ENCODE assay signal across 18 mouse cellular contexts in genomic region chr2:172270485-172270944, GRCm38 (mm10). TPM values are rescaled to one million over a fixed set of nuclear protein-coding genes. Genes with fewer than 3 reads are reported as not detected.
DNase-seq lines count a peak whose midpoint lies in the region; ATAC-seq and TF ChIP-seq lines count a peak whose summit lies in the region.
"Had no signal": no experiment of that assay in that cellular context is flagged by ENCODE, and none has a peak within 500 bp of the region (broad histone marks: within the 10 kb centered on the region; RNA-seq: fewer than 3 reads in every experiment).

No protein-coding gene starts in this region.

- peaks cover 4% of the 10 kb centered on the region; the same call in 1 of the 2 replicates for H3K4me1 ChIP-seq in stomach, embryonic 14.5 days (ENCODE audit: control insufficient read depth, insufficient read depth, low read length)
- no peaks in the 10 kb centered on the region for H3K4me1 ChIP-seq in stomach, postnatal 0 days (replicated peaks; ENCODE audit: control insufficient read depth, insufficient read depth)
- H3K4me1 ChIP-seq in forebrain, embryonic 15.5 days: peaks cover 22% of the 10 kb centered on the region
- H3K4me1 ChIP-seq in midbrain, embryonic 12.5 days: peaks cover 17% of the 10 kb centered on the region
- H3K4me1 ChIP-seq in kidney, embryonic 16.5 days (ENCODE audit: insufficient read depth, low read length): no peaks in the 10 kb centered on the region
- no peaks in the 10 kb centered on the region for H3K4me1 ChIP-seq in lung, postnatal 0 days (ENCODE audit: insufficient read depth, low read depth, low read length)

- no peaks in the 10 kb centered on the region for H3K9me3 ChIP-seq in stomach, embryonic 14.5 days (ENCODE audit: control insufficient read depth, low read depth, low read length)
- H3K9me3 ChIP-seq in stomach, postnatal 0 days (ENCODE audit: control insufficient read depth, low read length): no peaks in the 10 kb centered on the region
- no peaks in the 10 kb centered on the region for H3K9me3 ChIP-seq in forebrain, embryonic 15.5 days
- no peaks in the 10 kb centered on the region for H3K9me3 ChIP-seq in midbrain, embryonic 12.5 days
- no peaks in the 10 kb centered on the region for H3K9me3 ChIP-seq in kidney, embryonic 16.5 days (ENCODE audit: low read length)
- H3K9me3 ChIP-seq in lung, postnatal 0 days (ENCODE audit: low read length): no peaks in the 10 kb centered on the region
- H3K9me3 ChIP-seq: liver, embryonic 12.5 days had no signal

- H3K9ac ChIP-seq in stomach, embryonic 14.5 days (replicated peaks; ENCODE audit: low read depth, low read length): no peak overlapping the region
- H3K9ac ChIP-seq in stomach, postnatal 0 days (ENCODE audit: low read length): no peak overlapping the region
- H3K9ac ChIP-seq in forebrain, embryonic 15.5 days (replicated peaks): peak overlapping the region; percentile 4; the same call in 1 of the 2 replicates
- no peak overlapping the region for H3K9ac ChIP-seq in midbrain, embryonic 12.5 days (replicated peaks)
- no peak overlapping the region for H3K9ac ChIP-seq in kidney, embryonic 16.5 days (replicated peaks; ENCODE audit: low read length)
- H3K9ac ChIP-seq in lung, postnatal 0 days (replicated peaks; ENCODE audit: low read depth): no peak overlapping the region
- H3K9ac ChIP-seq: liver, embryonic 12.5 days had no signal

- TF ChIP-seq EP300 in stomach, postnatal 0 days (optimal IDR thresholded peaks at IDR 0.05): no peak
- no peak for TF ChIP-seq EP300 in lung, postnatal 0 days (IDR thresholded peaks at IDR 0.05)

- no peaks in the 10 kb centered on the region for H3K27me3 ChIP-seq in stomach, embryonic 14.5 days (ENCODE audit: control insufficient read depth, insufficient read depth, low read length)
- no peaks in the 10 kb centered on the region for H3K27me3 ChIP-seq in stomach, postnatal 0 days (ENCODE audit: control insufficient read depth, insufficient read depth, low read length)
- no peaks in the 10 kb centered on the region for H3K27me3 ChIP-seq in forebrain, embryonic 15.5 days
- no peaks in the 10 kb centered on the region for H3K27me3 ChIP-seq in midbrain, embryonic 12.5 days
- H3K27me3 ChIP-seq in kidney, embryonic 16.5 days (ENCODE audit: insufficient read depth, low read length): no peaks in the 10 kb centered on the region
- no peaks in the 10 kb centered on the region for H3K27me3 ChIP-seq in lung, postnatal 0 days (replicated peaks; ENCODE audit: insufficient read depth, low read length)

- no peak overlapping the region for H3K4me3 ChIP-seq in stomach, embryonic 14.5 days (ENCODE audit: low read depth, low read length)
- no peak overlapping the region for H3K4me3 ChIP-seq in stomach, postnatal 0 days (ENCODE audit: low read depth, low read length)
- no peak overlapping the region for H3K4me3 ChIP-seq in forebrain, embryonic 15.5 days
- H3K4me3 ChIP-seq in midbrain, embryonic 12.5 days: no peak overlapping the region
- no peak overlapping the region for H3K4me3 ChIP-seq in kidney, embryonic 16.5 days (ENCODE audit: low read length)
- no peak overlapping the region for H3K4me3 ChIP-seq in lung, postnatal 0 days (ENCODE audit: low read depth, low read length)
- H3K4me3 ChIP-seq: heart, adult 2 months; left cerebral cortex, adult 2 months; liver, embryonic 12.5 days had no signal

- H3K36me3 ChIP-seq in stomach, embryonic 14.5 days (ENCODE audit: control insufficient read depth, insufficient read depth, low read length): no peaks in the 10 kb centered on the region
- H3K36me3 ChIP-seq in stomach, postnatal 0 days (ENCODE audit: control insufficient read depth, insufficient read depth, low read length): no peaks in the 10 kb centered on the region
- no peaks in the 10 kb centered on the region for H3K36me3 ChIP-seq in forebrain, embryonic 15.5 days
- H3K36me3 ChIP-seq in midbrain, embryonic 12.5 days: no peaks in the 10 kb centered on the region
- no peaks in the 10 kb centered on the region for H3K36me3 ChIP-seq in kidney, embryonic 16.5 days (ENCODE audit: insufficient read depth, low read length)
- no peaks in the 10 kb centered on the region for H3K36me3 ChIP-seq in lung, postnatal 0 days (ENCODE audit: insufficient read depth, low read length)
- H3K36me3 ChIP-seq: liver, embryonic 12.5 days had no signal

- ATAC-seq in stomach, embryonic 14.5 days (ENCODE audit: insufficient number of reproducible peaks, insufficient read depth, low FRiP score, low read depth): no peak
- ATAC-seq in stomach, postnatal 0 days (ENCODE audit: low FRiP score, low TSS enrichment): no peak
- ATAC-seq in forebrain, embryonic 15.5 days (replicated peaks): peak; percentile 80
- ATAC-seq in midbrain, embryonic 12.5 days (ENCODE audit: low FRiP score, low read depth): no peak
- no peak for ATAC-seq in kidney, embryonic 16.5 days (ENCODE audit: low FRiP score, low TSS enrichment)
- no peak for ATAC-seq in megakaryocyte progenitor cell, adult 5-6 weeks (replicated peaks; ENCODE audit: poor library complexity)
- ATAC-seq in lung, postnatal 0 days: no peak
- ATAC-seq: intestine, postnatal 0 days; liver, embryonic 12.5 days had no signal

- DNase-seq in stomach, postnatal 0 days (ENCODE audit: low spot score): no peak
- no peak for DNase-seq in urinary bladder, adult 2 months (ENCODE audit: low spot score)
- no peak for DNase-seq in lung, postnatal 0 days (ENCODE audit: low spot score)
- DNase-seq: cerebellum, adult 2 months; heart, adult 2 months; heart, postnatal 10 days; kidney, postnatal 4 days; thymus, adult 2 months had no signal

- no peak for TF ChIP-seq CTCF in stomach, postnatal 0 days (IDR thresholded peaks at IDR 0.05; ENCODE audit: low read depth)
- no peak for TF ChIP-seq CTCF in lung, postnatal 0 days (IDR thresholded peaks at IDR 0.05)

- WGBS in stomach, embryonic 14.5 days: 37% methylated on average over 9 of the region's 9 CpGs
- 35% methylated on average over 9 of the region's 9 CpGs for WGBS in stomach, postnatal 0 days
- 9% methylated on average over 9 of the region's 9 CpGs for WGBS in forebrain, embryonic 15.5 days
- 40% methylated on average over 9 of the region's 9 CpGs for WGBS in midbrain, embryonic 12.5 days
- WGBS in kidney, embryonic 16.5 days: 54% methylated on average over 9 of the region's 9 CpGs
- WGBS in lung, postnatal 0 days: 42% methylated on average over 9 of the region's 9 CpGs

- H3K27ac ChIP-seq in stomach, embryonic 14.5 days (ENCODE audit: low read length): peak overlapping the region; percentile 21; the same call in 1 of the 2 replicates
- no peak overlapping the region for H3K27ac ChIP-seq in stomach, postnatal 0 days (replicated peaks)
- peak overlapping the region; percentile 87 for H3K27ac ChIP-seq in forebrain, embryonic 15.5 days (replicated peaks)
- peak overlapping the region; percentile 58 for H3K27ac ChIP-seq in midbrain, embryonic 12.5 days (replicated peaks)
- no peak overlapping the region for H3K27ac ChIP-seq in kidney, embryonic 16.5 days (ENCODE audit: low read length)
- H3K27ac ChIP-seq in lung, postnatal 0 days (ENCODE audit: low read length): no peak overlapping the region
- H3K27ac ChIP-seq: heart, adult 2 months; left cerebral cortex, adult 2 months; liver, embryonic 12.5 days had no signal

- no peak overlapping the region for H3K4me2 ChIP-seq in stomach, embryonic 14.5 days (replicated peaks; ENCODE audit: low read depth, low read length)
- no peak overlapping the region for H3K4me2 ChIP-seq in stomach, postnatal 0 days (replicated peaks; ENCODE audit: low read depth)
- 0 out of 2 replicates have a peak overlapping the region, but pooled peaks have one; percentile 6 for H3K4me2 ChIP-seq in forebrain, embryonic 15.5 days (replicated peaks)
- H3K4me2 ChIP-seq in midbrain, embryonic 12.5 days (replicated peaks): no peak overlapping the region
- no peak overlapping the region for H3K4me2 ChIP-seq in kidney, embryonic 16.5 days (replicated peaks; ENCODE audit: low read depth, low read length)
- no peak overlapping the region for H3K4me2 ChIP-seq in lung, postnatal 0 days (replicated peaks; ENCODE audit: low read depth, low read length)
- H3K4me2 ChIP-seq: liver, embryonic 12.5 days had no signal

RNA-seq across cellular contexts. Expression of gene Mc3r, which starts 22.2 kb away (rescaled TPM):
- not detected in 2 replicates for polyA plus RNA-seq in stomach, embryonic 14.5 days (2014; fragmentation: Nextera tagmentation; extraction: Ambion mirVana)
- polyA plus RNA-seq in stomach, postnatal 0 days (2015; fragmentation: Nextera tagmentation; extraction: Ambion mirVana): not detected in 2 replicates
- polyA plus RNA-seq in forebrain, embryonic 15.5 days (2015; fragmentation: Nextera tagmentation; extraction: Ambion mirVana): 0.18 and 0.24 TPM in 2 replicates
- not detected in 2 replicates for polyA plus RNA-seq in midbrain, embryonic 12.5 days (2016; fragmentation: Nextera tagmentation; extraction: Ambion mirVana)
- not detected in 2 replicates for polyA plus RNA-seq in urinary bladder, adult 2 months (2012; rRNA removed)
- not detected in 2 replicates for polyA plus RNA-seq in kidney, embryonic 16.5 days (2015; fragmentation: Nextera tagmentation; extraction: Ambion mirVana)
- total RNA-seq in megakaryocyte progenitor cell, adult 5-6 weeks (2015): not detected in 2 replicates
- total RNA-seq in megakaryocyte progenitor cell, adult 5-6 weeks (2017): not detected in 2 replicates
- not detected in 2 replicates for polyA plus RNA-seq in lung, postnatal 0 days (2015; fragmentation: Nextera tagmentation; extraction: Ambion mirVana)
- total RNA-seq: gastrocnemius, adult 8-10 months; heart, adult 2 months; heart, postnatal 10 days had no signal
- polyA plus RNA-seq: heart, adult 2 months; intestine, postnatal 0 days; lung, embryonic 16.5 days; thymus, adult 2 months had no signal

Comparison
In these comparisons a context has a peak if more than half of its experiments do, and no peak if none do; other contexts are left out.
1. H3K27ac ChIP-seq: peak in stomach, embryonic 14.5 days (single experiment), forebrain, embryonic 15.5 days (single experiment) and midbrain, embryonic 12.5 days (single experiment); none in stomach, postnatal 0 days (single experiment), kidney, embryonic 16.5 days (single experiment) and lung, postnatal 0 days (single experiment).